Mouse (Mus musculus) liver, postnatal 0 days (tissue): Measurements from ENCODE around the gene D10Wsu102e. TPM values are rescaled to one million over a fixed set of nuclear protein-coding genes. Genes with fewer than 3 reads are reported as not detected.
"Not testable (repeated sequence)": the region's sequence is repeated elsewhere in the genome, so short reads cannot be mapped to it uniquely, and the experiment has no call there.

Experiments
- ATAC-seq: fragments of 200-750 bp; cut with Nextera tagmentation; 2 replicates; pipeline ENCODE4 v1.8.0; 2017; ENCODE audit warnings: mild to moderate bottlenecking, moderate library complexity
- DNase-seq: peaks from one replicate; pipeline ENCODE4 v3.0.0-alpha.2; 2016
- H3K27ac ChIP-seq: fragments of 300-500 bp; sonication (generic); 2 replicates; pipeline ENCODE4 v1.5.1; 2014; ENCODE audit warnings: antibody characterized with exemption, moderate library complexity, mild to moderate bottlenecking, low read depth
- H3K27me3 ChIP-seq: fragments of 300-500 bp; sonication (generic); 2 replicates; pipeline ENCODE4 v1.6.1; 2014; ENCODE audit warnings: low read length, control low read depth, mixed read lengths; ENCODE audit not compliant: insufficient read depth
- H3K36me3 ChIP-seq: fragments of 300-500 bp; sonication (generic); replicated peaks from 2 replicates; pipeline ENCODE4 v1.6.1; 2014; ENCODE audit warnings: mild to moderate bottlenecking, control low read depth, low read length, moderate library complexity, mixed read lengths; ENCODE audit not compliant: insufficient read depth
- H3K4me1 ChIP-seq: fragments of 300-500 bp; sonication (generic); 2 replicates; pipeline ENCODE4 v1.6.1; 2014; ENCODE audit warnings: antibody characterized with exemption, mild to moderate bottlenecking, control low read depth; ENCODE audit not compliant: insufficient read depth
- H3K4me2 ChIP-seq: fragments of 300-500 bp; sonication (generic); 2 replicates; pipeline ENCODE4 v1.6.1; 2014; ENCODE audit warnings: low read depth, mild to moderate bottlenecking, low read length, moderate library complexity, mixed read lengths
- H3K4me3 ChIP-seq: fragments of 300-500 bp; sonication (generic); 2 replicates; pipeline ENCODE4 v1.5.1; 2014; ENCODE audit warnings: low read depth, low read length
- H3K9ac ChIP-seq: fragments of 300-500 bp; sonication (generic); replicated peaks from 2 replicates; pipeline ENCODE4 v1.6.1; 2014; ENCODE audit warnings: mild to moderate bottlenecking, moderate library complexity
- H3K9me3 ChIP-seq: fragments of 300-500 bp; sonication (generic); 2 replicates; pipeline ENCODE4 v1.6.1; 2016; ENCODE audit warnings: mild to moderate bottlenecking, control low read depth, low read length, mixed read lengths
- CTCF ChIP-seq: sonication (generic); IDR thresholded peaks from 2 replicates; pipeline ENCODE4 v1.5.1; 2016; ENCODE audit warnings: antibody characterized with exemption, low read depth
- EP300 ChIP-seq: IDR thresholded peaks from 2 replicates; pipeline ENCODE4 v1.6.1; 2016; ENCODE audit warnings: antibody characterized with exemption, low read depth, mild to moderate bottlenecking
- WGBS: fragments of 180-500 bp; shearing (Covaris S2); extraction: QIAGEN DNeasy Blood & Tissue Kit; methylation state at CpG from one replicate; pipeline ENCODE4 v1.1.7; 2014; ENCODE audit not compliant: insufficient replicate concordance; 5-methylcytosine and 5-hydroxymethylcytosine counted together
- polyA plus RNA-seq: library from polyadenylated mRNA; unstranded; fragments of >200 nt; fragmentation: Nextera tagmentation; extraction: Ambion mirVana; gene quantifications from 2 replicates; pipeline ENCODE4 v1.2.1, GENCODE M21; 2015

The D10Wsu102e gene
- polyA plus RNA-seq, 1 experiment from 2014 or later = 0.16 TPM

DNA sequence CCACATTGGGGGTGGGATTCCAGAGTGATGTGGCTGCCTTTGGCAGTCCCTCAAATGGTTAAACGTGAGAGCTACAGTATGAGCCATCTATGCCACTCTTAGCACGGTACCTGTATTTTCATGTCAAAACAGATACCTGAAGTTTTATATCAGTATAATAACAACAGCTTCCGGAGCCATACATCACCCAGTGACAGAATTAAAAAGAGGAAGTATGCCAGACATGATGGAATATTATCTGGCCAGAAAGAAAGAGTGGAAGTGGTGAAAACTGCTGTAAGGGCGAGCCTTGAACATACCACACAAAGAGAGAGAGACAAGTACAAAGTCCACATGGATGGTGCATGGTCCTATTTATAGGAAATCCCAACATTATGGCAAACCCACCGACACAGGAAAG is 151.3 kb downstream of the D10Wsu102e start:
- Histone ChIP-seq H3K9ac (no peak overlapping the region), H3K27me3 (no peaks in the 10 kb centered on the region), H3K27ac (no peak overlapping the region), H3K4me1 (no peaks in the 10 kb centered on the region), H3K4me2 (no peak overlapping the region), H3K4me3 (no peak overlapping the region), H3K36me3 (no peaks in the 10 kb centered on the region), H3K9me3 (no peaks in the 10 kb centered on the region)
- TF ChIP-seq EP300 = no peak
- TF ChIP-seq CTCF = no peak
- 67% methylated on average over 5 of the region's 5 CpGs for WGBS
- DNase-seq = no peak
- ATAC-seq = no peak

DNA sequence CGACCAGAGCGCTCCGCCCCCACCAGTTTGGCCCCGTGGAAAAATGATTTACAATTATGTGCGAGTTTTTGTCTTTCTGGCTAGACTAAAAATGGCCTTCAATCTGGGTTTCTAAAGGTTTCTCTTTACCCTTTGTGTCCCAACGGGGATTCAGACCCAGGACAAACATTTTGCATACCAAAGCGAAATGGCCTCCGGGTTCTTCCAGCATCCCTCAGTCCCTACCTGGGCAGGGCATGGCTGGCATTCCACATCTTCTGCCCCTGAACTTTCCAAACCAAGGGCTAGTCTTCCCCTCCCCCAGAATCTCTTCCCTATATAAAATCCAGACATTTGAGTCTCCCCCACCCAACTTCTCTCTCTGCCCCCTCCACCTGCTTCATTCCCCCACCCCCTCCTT is 153.7 kb downstream of the D10Wsu102e start:
- no peak overlapping the region for H3K9ac ChIP-seq
- no peaks in the 10 kb centered on the region for H3K27me3 ChIP-seq
- TF ChIP-seq EP300 (no peak), CTCF (no peak)
- H3K4me3 ChIP-seq = no peak overlapping the region
- ATAC-seq (no peak), DNase-seq (no peak)
- H3K27ac ChIP-seq = no peak overlapping the region
- H3K9me3 ChIP-seq = no peaks in the 10 kb centered on the region
- no peak overlapping the region for H3K4me2 ChIP-seq
- H3K4me1 ChIP-seq = no peaks in the 10 kb centered on the region
- H3K36me3 ChIP-seq = no peaks in the 10 kb centered on the region
- 81% methylated on average over 8 of the region's 8 CpGs for WGBS

DNA sequence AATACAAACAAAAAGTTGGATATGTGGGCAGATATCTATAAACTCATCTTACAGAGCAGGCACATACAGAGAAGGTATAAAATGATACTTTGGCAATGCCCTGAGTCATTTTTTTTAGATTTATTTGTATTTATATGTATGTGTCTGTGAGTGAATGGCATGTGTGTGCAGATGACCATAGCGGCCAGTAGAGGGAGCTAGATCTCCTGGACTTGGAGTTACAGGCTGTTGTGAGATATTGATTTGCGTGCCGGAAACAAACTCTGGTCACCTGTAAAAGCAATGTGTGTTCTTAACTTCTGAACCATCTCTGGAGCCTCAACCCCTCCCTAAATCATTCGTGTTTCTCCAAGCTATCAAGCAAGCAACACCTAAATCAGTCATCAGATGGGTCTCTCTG is 161.0 kb downstream of the D10Wsu102e start:
- Histone ChIP-seq H3K4me1 (no peaks in the 10 kb centered on the region), H3K27ac (no peak overlapping the region), H3K36me3 (no peaks in the 10 kb centered on the region), H3K4me3 (no peak overlapping the region), H3K9ac (no peak overlapping the region), H3K4me2 (no peak overlapping the region), H3K9me3 (no peaks in the 10 kb centered on the region), H3K27me3 (no peaks in the 10 kb centered on the region)
- no peak for DNase-seq
- TF ChIP-seq CTCF (peak; percentile 42), EP300 (no peak)
- WGBS = 85% methylated on average over 4 of the region's 4 CpGs
- ATAC-seq = no peak

DNA sequence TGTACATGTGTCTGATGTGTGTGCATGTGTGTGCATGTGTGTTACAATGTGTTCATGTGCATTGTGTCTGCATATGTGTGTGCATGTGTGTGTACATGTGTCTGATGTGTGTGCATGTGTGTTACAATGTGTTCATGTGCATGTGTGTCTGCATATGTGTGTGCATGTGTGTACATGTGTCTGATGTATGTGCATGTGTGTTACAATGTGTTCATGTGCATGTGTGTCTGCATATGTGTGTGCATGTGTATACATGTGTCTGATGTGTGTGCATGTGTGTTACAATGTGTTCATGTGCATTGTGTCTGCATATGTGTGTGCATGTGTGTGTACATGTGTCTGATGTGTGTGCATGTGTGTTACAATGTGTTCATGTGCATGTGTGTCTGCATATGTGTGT is 164.2 kb downstream of the D10Wsu102e start:
- H3K4me1 ChIP-seq, H3K4me3 ChIP-seq, DNase-seq, ATAC-seq, H3K9ac ChIP-seq, H3K27ac ChIP-seq, H3K27me3 ChIP-seq, H3K4me2 ChIP-seq, H3K9me3 ChIP-seq, H3K36me3 ChIP-seq: not testable (repeated sequence)

DNA sequence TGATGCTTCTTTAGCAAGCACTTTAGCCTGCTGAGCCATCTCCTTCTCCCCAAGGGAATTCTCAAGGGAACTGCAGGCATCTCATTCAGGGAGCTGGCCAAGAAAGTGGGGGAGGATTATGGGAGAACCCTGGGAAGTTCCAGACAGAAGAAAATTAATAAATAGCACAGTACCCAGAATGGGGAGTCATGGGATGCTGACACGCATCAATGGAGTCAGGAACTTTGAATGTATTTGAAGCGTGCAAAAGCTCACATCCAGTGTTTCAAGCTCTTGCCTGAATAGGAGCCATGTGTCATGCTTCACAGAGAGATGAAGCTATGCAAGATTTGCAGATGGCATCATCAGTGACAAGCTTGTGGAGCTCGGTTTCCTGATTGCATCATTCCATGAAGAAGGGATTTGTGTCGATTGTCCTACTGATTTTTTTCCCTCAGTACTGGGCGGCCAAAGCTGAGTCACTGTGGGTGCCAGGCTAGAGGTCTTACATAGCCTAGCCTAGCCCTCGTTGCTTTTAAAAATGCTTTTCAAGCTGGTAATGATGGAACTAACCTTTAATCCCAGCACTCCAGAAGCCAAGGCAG is 170.5 kb downstream of the D10Wsu102e start:
- peaks cover 8% of the 10 kb centered on the region for H3K4me1 ChIP-seq
- H3K36me3 ChIP-seq = no peaks in the 10 kb centered on the region
- H3K9me3 ChIP-seq = no peaks in the 10 kb centered on the region
- no peak overlapping the region for H3K9ac ChIP-seq
- no peak overlapping the region for H3K4me3 ChIP-seq
- 66% methylated on average over 6 of the region's 6 CpGs for WGBS
- peaks cover 14% of the 10 kb centered on the region for H3K27me3 ChIP-seq
- no peak overlapping the region for H3K4me2 ChIP-seq
- ATAC-seq (no peak), DNase-seq (no peak)
- TF ChIP-seq CTCF (no peak), EP300 (no peak)
- no peak overlapping the region for H3K27ac ChIP-seq

DNA sequence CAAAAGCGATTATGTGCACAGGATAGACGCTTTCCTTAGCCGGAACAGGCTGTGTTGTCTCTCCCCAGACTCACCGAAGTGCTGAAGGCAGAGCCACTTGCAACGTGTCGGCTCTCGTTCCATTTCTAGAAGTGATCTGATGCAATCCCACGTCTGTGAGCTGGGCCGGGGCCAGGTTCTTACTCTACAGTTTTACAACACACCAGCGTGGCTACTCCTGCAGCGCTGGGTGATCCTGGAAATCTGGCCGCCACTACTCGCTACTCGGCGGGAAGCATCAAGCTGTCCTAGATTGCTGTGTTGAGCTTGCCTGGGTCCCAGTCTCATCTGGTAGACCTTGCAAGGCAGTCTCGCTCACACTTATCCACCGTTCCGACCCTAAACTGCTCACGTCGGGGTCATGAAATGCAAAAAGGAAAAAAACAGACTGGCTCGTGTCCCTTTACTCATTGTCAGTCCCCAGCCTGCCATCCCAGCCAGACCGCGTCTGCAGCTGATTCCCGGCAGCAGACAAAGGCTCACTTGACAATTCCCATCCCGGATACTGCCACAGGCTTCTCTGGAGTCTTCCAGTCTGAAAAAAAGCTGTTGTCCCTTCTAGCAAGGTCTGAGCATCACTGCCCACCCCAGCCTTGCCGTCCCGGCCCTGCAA is 173.4 kb downstream of the D10Wsu102e start:
- H3K9ac ChIP-seq = peak overlapping the region; percentile 34
- TF ChIP-seq EP300 (no peak), CTCF (no peak)
- no peaks in the 10 kb centered on the region for H3K36me3 ChIP-seq
- no peak overlapping the region for H3K27ac ChIP-seq
- H3K4me3 ChIP-seq = peak overlapping the region; percentile 40
- peaks cover 8% of the 10 kb centered on the region for H3K4me1 ChIP-seq
- H3K9me3 ChIP-seq = no peaks in the 10 kb centered on the region
- H3K4me2 ChIP-seq = peak overlapping the region; percentile 80
- DNase-seq (peak; percentile 47), ATAC-seq (peak; percentile 47)
- H3K27me3 ChIP-seq = peaks cover 18% of the 10 kb centered on the region
- WGBS = 7% methylated on average over 27 of the region's 27 CpGs
